Mouse (Mus musculus) liver, embryonic 16.5 days (tissue): ENCODE measurements around the gene Senp3. TPM values are rescaled to one million over a fixed set of nuclear protein-coding genes. Genes with fewer than 3 reads are reported as not detected.

Experiments used
- ATAC-seq: fragments of 200-750 bp; cut with Nextera tagmentation; 2 replicates; pipeline ENCODE4 v1.8.0; 2017; ENCODE audit warnings: low read depth, mild to moderate bottlenecking, moderate number of reproducible peaks, moderate library complexity
- H3K27ac ChIP-seq: fragments of 300-500 bp; sonication (generic); 2 replicates; pipeline ENCODE4 v1.5.1; 2014; ENCODE audit warnings: mild to moderate bottlenecking, low read length
- H3K27me3 ChIP-seq: fragments of 300-500 bp; sonication (generic); 2 replicates; pipeline ENCODE4 v1.6.1; 2014; ENCODE audit warnings: low read depth, low read length, mixed read lengths; ENCODE audit not compliant: control insufficient read depth, insufficient read depth
- H3K36me3 ChIP-seq: fragments of 300-500 bp; sonication (generic); 2 replicates; pipeline ENCODE4 v1.6.1; 2014; ENCODE audit warnings: mild to moderate bottlenecking; ENCODE audit not compliant: control insufficient read depth, insufficient read depth
- H3K4me1 ChIP-seq: fragments of 300-500 bp; sonication (generic); 2 replicates; pipeline ENCODE4 v1.6.1; 2014; ENCODE audit warnings: low read depth, low read length, mixed read lengths; ENCODE audit not compliant: control insufficient read depth
- H3K4me2 ChIP-seq: fragments of 300-500 bp; sonication (generic); 2 replicates; pipeline ENCODE4 v1.6.1; 2014; ENCODE audit warnings: low read depth, low read length, mixed read lengths
- H3K4me3 ChIP-seq: fragments of 300-500 bp; sonication (generic); 2 replicates; pipeline ENCODE4 v1.5.1; 2014; ENCODE audit warnings: low read depth, mild to moderate bottlenecking, low read length
- H3K9ac ChIP-seq: fragments of 300-500 bp; sonication (generic); 2 replicates; pipeline ENCODE4 v1.6.1; 2014; ENCODE audit warnings: low read depth, low read length
- H3K9me3 ChIP-seq: fragments of 300-500 bp; sonication (generic); replicated peaks from 2 replicates; pipeline ENCODE4 v1.6.1; 2016; ENCODE audit warnings: low read length; ENCODE audit not compliant: control insufficient read depth
- WGBS: fragments of 180-500 bp; shearing (Covaris S2); extraction: QIAGEN DNeasy Blood & Tissue Kit; methylation state at CpG from one replicate; pipeline ENCODE4 v1.1.7; 2014; ENCODE audit not compliant: insufficient replicate concordance; 5-methylcytosine and 5-hydroxymethylcytosine counted together
- polyA plus RNA-seq: library from polyadenylated mRNA; unstranded; fragments of >200 nt; fragmentation: Nextera tagmentation; extraction: Ambion mirVana; gene quantifications from 2 replicates; pipeline ENCODE4 v1.2.1, GENCODE M21; 2015

Senp3 gene
- polyA plus RNA-seq, 1 experiment from 2014 or later, result 22.7 TPM

- H3K9ac ChIP-seq, result no peak overlapping the region
- no peak overlapping the region; the same call in 1 of the 2 replicates for H3K27ac ChIP-seq
- no peak overlapping the region for H3K4me3 ChIP-seq
- H3K9me3 ChIP-seq, result no peaks in the 10 kb centered on the region
- H3K36me3 ChIP-seq, result no peaks in the 10 kb centered on the region
- H3K27me3 ChIP-seq, result no peaks in the 10 kb centered on the region
- WGBS, result 27% methylated on average over 5 of the region's 5 CpGs
- no peak overlapping the region for H3K4me2 ChIP-seq
- peaks cover 27% of the 10 kb centered on the region for H3K4me1 ChIP-seq
- peak; percentile 53 for ATAC-seq
These were observed 34.0 kb upstream of the Senp3 start for GRCm38 (mm10) chr11:69715929-69716328.

- Histone ChIP-seq H3K9ac (no peak overlapping the region), H3K27me3 (no peaks in the 10 kb centered on the region), H3K27ac (peak overlapping the region; percentile 9; the same call in 1 of the 2 replicates), H3K9me3 (no peaks in the 10 kb centered on the region), H3K4me1 (peaks cover 28% of the 10 kb centered on the region), H3K36me3 (no peaks in the 10 kb centered on the region), H3K4me3 (no peak overlapping the region), H3K4me2 (no peak overlapping the region)
- ATAC-seq, result no peak
- 59% methylated on average over 9 of the region's 9 CpGs for WGBS
These were observed 33.6 kb upstream of the Senp3 start for GRCm38 (mm10) chr11:69715482-69715881.

GRCm38 (mm10) chr11:69714636-69715329, 32.9 kb upstream of the Senp3 start:
- Histone ChIP-seq H3K4me2 (no peak overlapping the region), H3K9me3 (no peaks in the 10 kb centered on the region), H3K4me1 (peaks cover 35% of the 10 kb centered on the region), H3K36me3 (no peaks in the 10 kb centered on the region), H3K27ac (no peak overlapping the region), H3K27me3 (no peaks in the 10 kb centered on the region), H3K9ac (no peak overlapping the region), H3K4me3 (no peak overlapping the region)
- ATAC-seq, result no peak
- WGBS, result 79% methylated on average over 18 of the region's 18 CpGs

GRCm38 (mm10) chr11:69712954-69713672, 31.2 kb upstream of the Senp3 start:
- Histone ChIP-seq H3K4me3 (no peak overlapping the region), H3K9me3 (no peaks in the 10 kb centered on the region), H3K4me2 (no peak overlapping the region), H3K27ac (no peak overlapping the region), H3K4me1 (peaks cover 25% of the 10 kb centered on the region), H3K27me3 (no peaks in the 10 kb centered on the region), H3K36me3 (no peaks in the 10 kb centered on the region), H3K9ac (no peak overlapping the region)
- 75% methylated on average over 20 of the region's 20 CpGs for WGBS
- ATAC-seq, result no peak

GRCm38 (mm10) chr11:69711082-69711481, 29.2 kb upstream of the Senp3 start:
- no peak for ATAC-seq
- 64% methylated on average over 2 of the region's 2 CpGs for WGBS
- Histone ChIP-seq H3K27me3 (no peaks in the 10 kb centered on the region), H3K4me1 (peaks cover 14% of the 10 kb centered on the region), H3K9me3 (no peaks in the 10 kb centered on the region), H3K4me2 (no peak overlapping the region), H3K4me3 (no peak overlapping the region), H3K9ac (no peak overlapping the region), H3K36me3 (no peaks in the 10 kb centered on the region), H3K27ac (no peak overlapping the region)

GRCm38 (mm10) chr11:69710470-69710869, 28.6 kb upstream of the Senp3 start:
- Histone ChIP-seq H3K4me2 (no peak overlapping the region), H3K4me3 (no peak overlapping the region), H3K27ac (0 out of 2 replicates have a peak overlapping the region, but pooled peaks have one; percentile 13), H3K27me3 (no peaks in the 10 kb centered on the region), H3K36me3 (no peaks in the 10 kb centered on the region), H3K4me1 (peaks cover 12% of the 10 kb centered on the region), H3K9ac (no peak overlapping the region), H3K9me3 (no peaks in the 10 kb centered on the region)
- WGBS, result 55% methylated on average over 3 of the region's 3 CpGs
- no peak for ATAC-seq

- Histone ChIP-seq H3K27me3 (no peaks in the 10 kb centered on the region), H3K9me3 (no peaks in the 10 kb centered on the region), H3K4me2 (no peak overlapping the region), H3K4me1 (peaks cover 12% of the 10 kb centered on the region), H3K9ac (no peak overlapping the region), H3K4me3 (no peak overlapping the region), H3K36me3 (no peaks in the 10 kb centered on the region), H3K27ac (0 out of 2 replicates have a peak overlapping the region, but pooled peaks have one; percentile 13)
- ATAC-seq, result peak; percentile 21; the same call in 1 of the 2 replicates
- WGBS, result 41% methylated on average over 11 of the region's 11 CpGs
These were observed 27.9 kb upstream of the Senp3 start for GRCm38 (mm10) chr11:69709554-69710446.

- H3K9me3 ChIP-seq, result no peaks in the 10 kb centered on the region
- 75% methylated on average over 3 of the region's 3 CpGs for WGBS
- ATAC-seq, result no peak
- peaks cover 12% of the 10 kb centered on the region for H3K4me1 ChIP-seq
- no peak overlapping the region for H3K27ac ChIP-seq
- no peak overlapping the region for H3K9ac ChIP-seq
- no peaks in the 10 kb centered on the region for H3K36me3 ChIP-seq
- H3K27me3 ChIP-seq, result no peaks in the 10 kb centered on the region
- no peak overlapping the region for H3K4me2 ChIP-seq
- no peak overlapping the region for H3K4me3 ChIP-seq
These were observed 26.9 kb upstream of the Senp3 start for GRCm38 (mm10) chr11:69708614-69709265.
